Mouse (Mus musculus) MEL (cell line): ENCODE measurements around the gene Acly. TPM values are rescaled to one million over a fixed set of nuclear protein-coding genes. Genes with fewer than 3 reads are reported as not detected.

Experiments used
- polyA plus RNA-seq, 2 experiments: library from polyadenylated mRNA; stranded (reverse) in 1 of 2; unstranded in 1 of 2; fragments of >175 nt in 1 of 2; fragments of >200 nt in 1 of 2; gene quantifications; 2 replicates each; pipeline versions ENCODE4 v1.2.1 to v1.2.4; 2012; ENCODE audit warnings: low replicate concordance in 2 of 2, low read depth in 1 of 2; ENCODE audit not compliant: insufficient read length in 2 of 2, insufficient read depth in 1 of 2, missing spikeins in 1 of 2
- total RNA-seq: library from RNA; depleted of rRNA; stranded (reverse); fragments of 300-350 nt; gene quantifications from 2 replicates; pipeline ENCODE4 v1.2.3, GENCODE M21; 2012; rRNA removed

The Acly gene
- total and polyA plus RNA-seq, 3 experiments, result 167 to 234 TPM; not detected in 1

Other genes with a start within 250 kb of the Acly start
- gene Eif1, start 208.1 kb downstream of the Acly start, total RNA-seq, result 320 and 383 TPM in 2 replicates
- 100 to 1,000 TPM; 289 to 926 TPM for gene Eif1, start 208.1 kb downstream of the Acly start, polyA plus RNA-seq
- not detected in 2 replicates for gene Gast, start 193.6 kb downstream of the Acly start, total RNA-seq
- not detected for gene Gast, start 193.6 kb downstream of the Acly start, polyA plus RNA-seq
- 6.6 and 10.9 TPM in 2 replicates for gene Hap1, start 171.9 kb downstream of the Acly start, total RNA-seq
- 10 to 100 TPM in 1 of 2 experiments, not detected in 1; 34.8 TPM for gene Hap1, start 171.9 kb downstream of the Acly start, polyA plus RNA-seq
- 1.0 and 1.4 TPM in 2 replicates for gene Jup, start 130.2 kb downstream of the Acly start, total RNA-seq
- gene Jup, start 130.2 kb downstream of the Acly start, polyA plus RNA-seq, result 1 to 10 TPM in 1 of 2 experiments, not detected in 1; 8.5 TPM
- gene P3h4, start 113.2 kb downstream of the Acly start, total RNA-seq, result not detected in 2 replicates
- under 1 TPM in 1 of 2 experiments, not detected in 1; 0.88 TPM for gene P3h4, start 113.2 kb downstream of the Acly start, polyA plus RNA-seq
- gene Fkbp10, start 112.3 kb downstream of the Acly start, total RNA-seq, result 0.19 TPM in 1 of 2 replicates, not detected in the other
- gene Fkbp10, start 112.3 kb downstream of the Acly start, polyA plus RNA-seq, result under 1 TPM in 1 of 2 experiments, not detected in 1; 0.28 TPM
- gene Nt5c3b, start 86.2 kb downstream of the Acly start, total RNA-seq, result 58.0 and 61.3 TPM in 2 replicates
- gene Nt5c3b, start 86.2 kb downstream of the Acly start, polyA plus RNA-seq, result 100 to 1,000 TPM in 1 of 2 experiments, 10 to 100 TPM in 1; 79.2 to 287 TPM
- 0.56 and 0.65 TPM in 2 replicates for gene Klhl10, start 86.1 kb downstream of the Acly start, total RNA-seq
- under 1 TPM in 1 of 2 experiments, not detected in 1; 0.81 TPM for gene Klhl10, start 86.1 kb downstream of the Acly start, polyA plus RNA-seq
- 31.5 and 34.7 TPM in 2 replicates for gene Klhl11, start 55.3 kb downstream of the Acly start, total RNA-seq
- gene Klhl11, start 55.3 kb downstream of the Acly start, polyA plus RNA-seq, result 10 to 100 TPM in 1 of 2 experiments, not detected in 1; 11.5 TPM
- gene Ttc25, start 17.6 kb upstream of the Acly start, total RNA-seq, result 0.23 and 0.46 TPM in 2 replicates
- under 1 TPM in 1 of 2 experiments, not detected in 1; 0.92 TPM for gene Ttc25, start 17.6 kb upstream of the Acly start, polyA plus RNA-seq
- 19.0 and 20.1 TPM in 2 replicates for gene Cnp, start 46.9 kb upstream of the Acly start, total RNA-seq
- 10 to 100 TPM in 1 of 2 experiments, not detected in 1; 20.8 TPM for gene Cnp, start 46.9 kb upstream of the Acly start, polyA plus RNA-seq
- gene Nkiras2, start 91.2 kb upstream of the Acly start, total RNA-seq, result 37.1 and 40.5 TPM in 2 replicates
- 10 to 100 TPM in 1 of 2 experiments, not detected in 1; 49.9 TPM for gene Nkiras2, start 91.2 kb upstream of the Acly start, polyA plus RNA-seq
- 230 and 233 TPM in 2 replicates for gene Dnajc7, start 92.2 kb upstream of the Acly start, total RNA-seq
- 100 to 1,000 TPM; 346 to 452 TPM for gene Dnajc7, start 92.2 kb upstream of the Acly start, polyA plus RNA-seq
- gene Zfp385c, start 164.5 kb upstream of the Acly start, total RNA-seq, result 0.12 TPM in 1 of 2 replicates, not detected in the other
- under 1 TPM in 1 of 2 experiments, not detected in 1; 0.15 TPM for gene Zfp385c, start 164.5 kb upstream of the Acly start, polyA plus RNA-seq
- 2.9 and 3.6 TPM in 2 replicates for gene Dhx58, start 176.3 kb upstream of the Acly start, total RNA-seq
- gene Dhx58, start 176.3 kb upstream of the Acly start, polyA plus RNA-seq, result 1 to 10 TPM in 1 of 2 experiments, not detected in 1; 3.9 TPM
- gene Kat2a, start 184.5 kb upstream of the Acly start, total RNA-seq, result 57.9 and 59.6 TPM in 2 replicates
- gene Kat2a, start 184.5 kb upstream of the Acly start, polyA plus RNA-seq, result 100 to 1,000 TPM in 1 of 2 experiments, 10 to 100 TPM in 1; 63.7 to 143 TPM
- 0.49 and 0.73 TPM in 2 replicates for gene Hspb9, start 185.8 kb upstream of the Acly start, total RNA-seq
- gene Hspb9, start 185.8 kb upstream of the Acly start, polyA plus RNA-seq, result 1 to 10 TPM in 1 of 2 experiments, not detected in 1; 2.1 TPM
- gene Rab5c, start 210.2 kb upstream of the Acly start, total RNA-seq, result 233 and 263 TPM in 2 replicates
- 100 to 1,000 TPM in 1 of 2 experiments, not detected in 1; 249 TPM for gene Rab5c, start 210.2 kb upstream of the Acly start, polyA plus RNA-seq
- 0.07 and 0.08 TPM in 2 replicates for gene Kcnh4, start 231.9 kb upstream of the Acly start, total RNA-seq
- gene Kcnh4, start 231.9 kb upstream of the Acly start, polyA plus RNA-seq, result under 1 TPM in 1 of 2 experiments, not detected in 1; 0.04 TPM
- gene Hcrt, start 234.9 kb upstream of the Acly start, total RNA-seq, result not detected in 2 replicates
- gene Hcrt, start 234.9 kb upstream of the Acly start, polyA plus RNA-seq, result not detected
- 5.7 and 7.1 TPM in 2 replicates for gene Ghdc, start 243.0 kb upstream of the Acly start, total RNA-seq
- 1 to 10 TPM in 1 of 2 experiments, not detected in 1; 9.2 TPM for gene Ghdc, start 243.0 kb upstream of the Acly start, polyA plus RNA-seq